Mouse (Mus musculus) kidney, postnatal 14 days (tissue): ENCODE measurements at regions not wholly inside any gene's neighbourhood (a gene's known extent, or its start where the extent isn't known, plus 50 kb on each side); places are given as distances from the start of the nearest gene placed in this dataset.
A peak's percentile ranks its signal among the peaks of the same experiment; 100 is the strongest.

Experiments
- DNase-seq: peaks from one replicate; pipeline ENCODE4 v3.0.0; 2022; ENCODE audit warnings: mixed read lengths

GRCm38 (mm10) chr6:51071243-51071642 lies 361.2 kb upstream of the Nfe2l3 start:
- no peak for DNase-seq

- DNase-seq = no peak
Measured at GRCm38 (mm10) chr6:51075026-51075425, 357.4 kb upstream of the Nfe2l3 start.

- peak; percentile 17 for DNase-seq
Measured at GRCm38 (mm10) chr6:51076861-51077768, 355.4 kb upstream of the Nfe2l3 start.

GRCm38 (mm10) chr6:51077769-51078096 lies 354.7 kb upstream of the Nfe2l3 start:
- DNase-seq = no peak

GRCm38 (mm10) chr6:51078353-51078966 lies 354.0 kb upstream of the Nfe2l3 start:
- DNase-seq = no peak

GRCm38 (mm10) chr6:51078967-51079355 lies 353.5 kb upstream of the Nfe2l3 start:
- DNase-seq = no peak

- no peak for DNase-seq
Measured at GRCm38 (mm10) chr6:51081056-51081455, 351.4 kb upstream of the Nfe2l3 start.

- no peak for DNase-seq
Measured at GRCm38 (mm10) chr6:51084656-51085055, 347.8 kb upstream of the Nfe2l3 start.

GRCm38 (mm10) chr6:51085547-51085946 lies 346.9 kb upstream of the Nfe2l3 start:
- DNase-seq = no peak

GRCm38 (mm10) chr6:51086347-51086746 lies 346.1 kb upstream of the Nfe2l3 start:
- DNase-seq = no peak

GRCm38 (mm10) chr6:51087806-51088205 lies 344.7 kb upstream of the Nfe2l3 start:
- no peak for DNase-seq

- DNase-seq = no peak
Measured at GRCm38 (mm10) chr6:51088641-51089372, 343.7 kb upstream of the Nfe2l3 start.

- DNase-seq = no peak
Measured at GRCm38 (mm10) chr6:51093196-51093595, 339.3 kb upstream of the Nfe2l3 start.

GRCm38 (mm10) chr6:51094304-51094703 lies 338.2 kb upstream of the Nfe2l3 start:
- no peak for DNase-seq

GRCm38 (mm10) chr6:51097488-51097887 lies 335.0 kb upstream of the Nfe2l3 start:
- DNase-seq = no peak

- DNase-seq = no peak
Measured at GRCm38 (mm10) chr6:51100341-51100740, 332.1 kb upstream of the Nfe2l3 start.

GRCm38 (mm10) chr6:51103236-51103635 lies 329.2 kb upstream of the Nfe2l3 start:
- DNase-seq = no peak

GRCm38 (mm10) chr6:51104336-51104735 lies 328.1 kb upstream of the Nfe2l3 start:
- DNase-seq = no peak

GRCm38 (mm10) chr6:51108336-51108956 lies 324.0 kb upstream of the Nfe2l3 start:
- no peak for DNase-seq

GRCm38 (mm10) chr6:51110596-51110995 lies 321.9 kb upstream of the Nfe2l3 start:
- DNase-seq = no peak

GRCm38 (mm10) chr6:51114604-51115333 lies 317.7 kb upstream of the Nfe2l3 start:
- no peak for DNase-seq

- DNase-seq = peak; percentile 27
Measured at GRCm38 (mm10) chr6:51118833-51119535, 313.5 kb upstream of the Nfe2l3 start.
